Mouse (Mus musculus) testis, adult 2 months (tissue): ENCODE results near the gene 4931428F04Rik.

Experiments
- CTCF ChIP-seq: fragments of 200-500 bp; IDR thresholded peaks from 2 replicates; pipeline ENCODE4 v1.5.1; 2012; ENCODE audit warnings: low read depth, mild to moderate bottlenecking, inconsistent platforms, low read length, moderate library complexity; ENCODE audit not compliant: control insufficient read depth, insufficient read depth, insufficient replicate concordance
- POLR2A ChIP-seq: fragments of 200-500 bp; IDR thresholded peaks from 2 replicates; pipeline ENCODE4 v1.6.1; 2012; ENCODE audit warnings: low read depth, mild to moderate bottlenecking, inconsistent platforms, low read length, moderate library complexity; ENCODE audit not compliant: control insufficient read depth

GRCm38 (mm10) chr8:105313622-105314402 is 24.1 kb upstream of the 4931428F04Rik start:
- TF ChIP-seq POLR2A (no peak), CTCF (no peak)
